Mouse (Mus musculus): Measurements from ENCODE around the gene Ell.

Ell gene

GRCm38 (mm10) chr8:70597417-70598272 lies 58.4 kb downstream of the Ell start:
- DNase-seq (ENCODE audit: low spot score in 2 of 2): no peak

DNA sequence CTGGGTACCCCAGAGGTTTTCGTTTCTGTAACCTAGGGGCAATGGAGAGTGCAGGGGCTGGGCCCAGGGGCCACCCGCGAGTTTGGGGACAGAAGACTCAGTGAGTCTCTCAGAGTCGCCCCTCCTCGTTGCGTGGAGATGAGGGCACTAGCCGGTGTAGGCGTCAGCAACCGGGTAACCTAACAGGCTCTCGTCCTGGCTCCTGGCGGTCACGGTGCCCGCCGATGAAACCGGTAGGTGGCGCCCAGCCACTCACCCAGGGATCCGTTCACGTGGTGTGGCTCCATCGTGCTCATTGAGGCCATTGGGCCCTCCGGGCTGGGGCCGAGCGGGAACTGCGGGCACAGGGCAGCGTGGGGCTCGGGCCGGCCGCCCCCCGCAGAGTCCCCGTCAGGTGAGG lies 59.0 kb downstream of the Ell start:
- DNase-seq (ENCODE audit: low spot score in 2 of 2): peak; percentile 73 to 81

GRCm38 (mm10) chr8:70598722-70599121 lies 59.5 kb downstream of the Ell start:
- no peak for DNase-seq (ENCODE audit: low spot score in 2 of 2)

DNA sequence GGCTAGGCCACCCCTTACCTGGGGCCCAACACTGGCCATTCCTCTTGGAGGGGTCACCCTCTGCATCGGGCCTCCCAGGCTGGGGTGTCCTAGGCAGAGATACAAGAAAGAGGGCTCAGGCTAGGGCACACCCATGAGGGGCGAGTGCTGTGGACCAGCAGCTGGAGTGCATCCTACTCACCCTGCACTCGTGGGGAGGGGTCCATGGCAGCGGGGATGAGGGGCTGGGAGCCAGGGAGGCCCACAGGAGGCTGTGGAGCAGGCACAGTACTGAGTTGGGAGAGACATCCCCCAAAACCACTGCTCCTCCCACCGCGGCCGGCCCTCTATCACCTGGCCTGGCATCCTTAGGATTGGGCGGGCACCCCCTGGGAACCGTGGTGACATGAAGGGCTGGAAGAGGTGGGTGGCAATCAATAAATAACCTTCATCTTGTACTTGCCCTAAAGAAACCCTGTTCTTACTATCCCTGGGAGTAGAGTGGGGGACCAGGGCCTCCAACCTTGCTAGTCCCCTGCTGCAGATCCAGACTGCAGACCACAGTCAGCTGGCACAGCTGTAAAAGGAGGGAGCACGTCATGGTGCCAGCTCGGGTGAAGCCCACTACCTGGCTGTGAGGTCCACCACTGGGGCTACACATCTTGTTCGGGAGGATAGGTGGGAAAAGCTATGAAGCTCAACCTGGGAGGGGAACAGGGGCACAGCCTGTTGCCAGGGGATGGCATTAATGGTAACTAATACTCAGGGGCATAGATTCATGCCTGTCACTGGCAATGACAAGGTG lies 60.4 kb downstream of the Ell start:
- no peak for DNase-seq (ENCODE audit: low spot score in 2 of 2)

- no peak for DNase-seq (ENCODE audit: low spot score in 2 of 2)
Measured at GRCm38 (mm10) chr8:70600473-70601270, 61.4 kb downstream of the Ell start.

DNA sequence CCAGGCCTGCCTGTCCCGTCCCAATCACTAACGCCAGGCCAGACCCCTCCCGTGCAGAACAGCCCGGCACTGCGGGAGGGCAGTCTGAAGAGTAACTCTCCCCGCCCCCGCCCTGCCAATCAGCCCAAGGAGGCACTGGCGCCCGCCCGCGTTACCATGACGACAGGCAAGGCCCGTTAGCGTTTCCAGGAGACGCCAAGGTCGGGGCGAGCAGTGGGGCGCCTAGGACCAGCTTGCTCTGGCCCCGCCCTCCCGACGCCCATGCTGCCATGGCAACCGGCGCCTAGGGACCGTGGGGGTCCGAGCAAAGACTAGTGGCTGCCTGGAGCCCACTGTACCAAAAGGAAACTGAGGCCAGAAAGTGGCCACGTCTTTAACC lies 62.0 kb downstream of the Ell start:
- peak in 1 of 2 experiments; percentile 65 for DNase-seq (ENCODE audit: low spot score in 2 of 2)

- no peak for DNase-seq (ENCODE audit: low spot score in 2 of 2)
Measured at GRCm38 (mm10) chr8:70602139-70602811, 63.0 kb downstream of the Ell start.

GRCm38 (mm10) chr8:70604558-70604957 lies 65.3 kb downstream of the Ell start:
- DNase-seq (ENCODE audit: low spot score in 2 of 2): no peak

GRCm38 (mm10) chr8:70605871-70606779 lies 66.9 kb downstream of the Ell start:
- no peak for DNase-seq (ENCODE audit: low spot score in 2 of 2)

DNA sequence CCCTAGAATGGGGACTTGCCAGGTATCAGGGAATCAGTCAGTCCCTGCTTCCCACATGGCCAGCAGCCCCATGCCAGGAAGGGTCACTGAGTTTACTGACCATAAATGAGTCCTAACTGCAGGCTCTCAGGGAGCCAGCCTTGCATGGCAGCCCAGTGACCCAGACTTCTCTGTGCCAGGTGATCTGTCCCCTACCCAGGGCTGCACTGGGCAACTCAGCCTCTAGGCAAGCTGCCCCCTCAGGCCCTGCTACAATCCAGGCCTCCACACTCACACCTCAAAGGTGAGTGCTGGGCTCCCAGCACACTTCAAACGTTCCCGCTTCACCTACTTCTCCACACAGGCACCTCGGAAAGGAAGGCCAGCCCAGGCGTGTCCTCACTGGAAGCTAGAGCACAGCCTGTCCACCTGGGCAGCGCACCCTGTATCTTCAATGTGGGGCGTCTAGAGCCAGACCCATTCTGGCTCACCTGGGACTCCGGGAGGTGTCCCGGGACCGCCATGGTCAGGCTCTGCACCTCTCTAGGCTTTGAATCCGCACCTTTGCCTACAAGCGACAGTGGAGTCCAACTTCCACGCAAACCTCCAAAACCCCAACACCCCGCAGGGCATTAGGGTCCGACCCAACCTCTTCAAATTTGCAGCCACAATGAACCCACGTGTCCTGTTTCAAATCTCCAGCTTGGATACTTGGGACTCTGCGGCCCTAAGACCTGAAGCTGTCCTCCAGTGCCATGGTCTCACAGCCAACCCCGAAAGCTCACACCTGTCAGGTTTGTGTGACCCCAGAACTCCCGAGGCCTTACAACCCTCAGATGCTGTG lies 67.7 kb downstream of the Ell start:
- DNase-seq (ENCODE audit: low spot score in 2 of 2): no peak

GRCm38 (mm10) chr8:70607603-70607897 lies 68.3 kb downstream of the Ell start:
- DNase-seq (ENCODE audit: low spot score in 2 of 2): no peak

DNA sequence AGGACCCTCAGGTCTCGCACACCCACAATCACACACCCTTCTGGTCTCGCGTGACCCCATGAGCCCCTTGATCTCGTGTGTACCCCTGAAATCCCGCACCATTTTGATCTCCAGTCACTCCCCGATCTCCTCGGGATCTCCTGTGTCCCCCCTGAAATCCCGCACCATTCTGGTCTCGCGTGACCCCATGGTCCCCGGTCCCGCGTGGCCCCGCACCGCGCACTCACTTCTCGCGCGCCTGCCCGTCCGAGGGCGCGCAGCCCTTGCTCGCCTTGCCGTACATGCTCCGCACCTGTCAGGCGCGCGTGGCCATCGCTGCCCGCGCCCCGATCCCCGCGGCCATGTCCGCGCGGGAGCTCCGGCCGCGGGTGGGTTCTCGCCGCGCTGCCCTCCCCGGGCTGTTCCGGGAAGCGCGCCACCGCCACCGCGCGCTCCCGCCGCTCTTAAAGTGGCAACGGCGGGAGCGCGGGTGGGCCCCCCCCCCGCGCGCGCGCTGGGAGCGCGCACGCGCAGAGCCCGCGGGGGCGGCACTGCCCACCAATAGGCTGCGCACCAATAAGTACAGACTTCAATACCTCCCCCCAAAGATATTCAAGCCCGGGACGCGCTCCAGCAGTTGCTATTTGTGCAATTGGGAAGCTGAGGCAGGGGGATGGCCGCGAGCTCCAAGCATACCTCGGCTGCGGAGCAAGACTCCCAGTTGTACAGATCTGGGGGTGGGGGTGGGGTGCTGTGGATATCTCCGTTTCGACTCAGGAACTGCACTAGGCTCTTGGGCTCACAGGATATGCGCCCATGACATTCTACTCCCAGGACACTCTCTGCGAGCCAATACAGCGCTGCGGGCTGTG lies 68.9 kb downstream of the Ell start:
- no peak for DNase-seq (ENCODE audit: low spot score in 2 of 2)

- DNase-seq (ENCODE audit: low spot score in 2 of 2): no peak
Measured at GRCm38 (mm10) chr8:70608749-70609367, 69.6 kb downstream of the Ell start, which contains the start of gene Ssbp4. Ssbp4 (minus strand) TSS chr8:70608872.

GRCm38 (mm10) chr8:70609368-70609848 lies 70.2 kb downstream of the Ell start:
- DNase-seq (ENCODE audit: low spot score in 2 of 2): peak; percentile 78 to 89

- DNase-seq (ENCODE audit: low spot score in 2 of 2): peak; percentile 83 to 91
Measured at GRCm38 (mm10) chr8:70609849-70610795, 70.9 kb downstream of the Ell start.

GRCm38 (mm10) chr8:70610796-70611771 lies 71.8 kb downstream of the Ell start:
- DNase-seq (ENCODE audit: low spot score in 2 of 2): peak; percentile 79 to 85
